ENCODE assay signal across 15 mouse cellular contexts in genomic region chr7:73586717-73587116, GRCm38 (mm10). TPM values are rescaled to one million over a fixed set of nuclear protein-coding genes. Genes with fewer than 3 reads are reported as not detected.
DNase-seq lines count a peak whose midpoint lies in the region; ATAC-seq and TF ChIP-seq lines count a peak whose summit lies in the region.
"Had no signal": no experiment of that assay in that cellular context is flagged by ENCODE, and none has a peak within 500 bp of the region (broad histone marks: within the 10 kb centered on the region; RNA-seq: fewer than 3 reads in every experiment).

No protein-coding gene starts in this region.

- no peaks in the 10 kb centered on the region for H3K9me3 ChIP-seq in embryonic facial prominence, embryonic 13.5 days
- H3K9me3 ChIP-seq in embryonic facial prominence, embryonic 10.5 days: no peaks in the 10 kb centered on the region
- H3K9me3 ChIP-seq: heart, embryonic 10.5 days; liver, embryonic 13.5 days; neural tube, embryonic 12.5 days had no signal

- no peak overlapping the region for H3K9ac ChIP-seq in embryonic facial prominence, embryonic 13.5 days
- H3K9ac ChIP-seq: hindbrain, embryonic 14.5 days; liver, embryonic 13.5 days; neural tube, embryonic 12.5 days had no signal

- H3K4me1 ChIP-seq in embryonic facial prominence, embryonic 13.5 days: peaks cover 52% of the 10 kb centered on the region
- H3K4me1 ChIP-seq in embryonic facial prominence, embryonic 10.5 days: peaks cover 43% of the 10 kb centered on the region
- H3K4me1 ChIP-seq in small intestine, adult 2 months (ENCODE audit: control insufficient read depth, insufficient read depth, insufficient read length, low read length): peaks cover 33% of the 10 kb centered on the region; the same call in 1 of the 2 replicates

- 0 out of 2 replicates have a peak overlapping the region, but pooled peaks have one; percentile 33 for H3K27ac ChIP-seq in embryonic facial prominence, embryonic 13.5 days
- H3K27ac ChIP-seq in embryonic facial prominence, embryonic 10.5 days (replicated peaks): no peak overlapping the region
- H3K27ac ChIP-seq in small intestine, adult 2 months (ENCODE audit: insufficient read depth, low read depth, low read length): peak overlapping the region; percentile 1; the same call in 1 of the 2 replicates
- H3K27ac ChIP-seq: hindbrain, embryonic 14.5 days; liver, embryonic 13.5 days; neural tube, embryonic 12.5 days had no signal

- TF ChIP-seq POLR2A in small intestine, adult 2 months (IDR thresholded peaks at IDR 0.05; ENCODE audit: low read depth, low read length): no peak

- DNase-seq in embryonic facial prominence, embryonic 10.5 days (ENCODE audit: low spot score): no peak
- DNase-seq in left cerebral cortex, adult 18-20 months (ENCODE audit: low spot score in 2 of 2): peak; percentile 48 to 53
- no peak for DNase-seq in left cerebral cortex, postnatal 10 days (ENCODE audit: extremely low spot score in 1 of 2, low spot score in 2 of 2)
- peak; percentile 41 for DNase-seq in induced T-regulatory cell, adult 2 months (ENCODE audit: low read depth)
- DNase-seq in cerebellum, postnatal 4 days (ENCODE audit: low spot score in 2 of 2): no peak
- no peak for DNase-seq in embryo, embryonic 10 days (ENCODE audit: low spot score)
- DNase-seq: adrenal gland, postnatal 25 days; liver, embryonic 13.5 days; retina, postnatal 1 day had no signal

- intact Hi-C loops in left cerebral cortex, postnatal 10 days (cut with DNase I): no loop called here

- H3K4me3 ChIP-seq in embryonic facial prominence, embryonic 13.5 days: no peak overlapping the region
- H3K4me3 ChIP-seq in embryonic facial prominence, embryonic 10.5 days: no peak overlapping the region
- no peak overlapping the region for H3K4me3 ChIP-seq in small intestine, adult 2 months (ENCODE audit: low read depth, low read length)
- H3K4me3 ChIP-seq: heart, embryonic 10.5 days; liver, embryonic 13.5 days; neural tube, embryonic 12.5 days had no signal

- WGBS in embryonic facial prominence, embryonic 13.5 days: 91% methylated on average over 6 of the region's 6 CpGs
- WGBS in embryonic facial prominence, embryonic 10.5 days: 94% methylated on average over 6 of the region's 6 CpGs
- 91% methylated on average over 6 of the region's 6 CpGs for WGBS in small intestine, adult 2 months

- no peak overlapping the region for H3K4me2 ChIP-seq in embryonic facial prominence, embryonic 13.5 days
- H3K4me2 ChIP-seq: hindbrain, embryonic 14.5 days; liver, embryonic 13.5 days; neural tube, embryonic 12.5 days had no signal

- H3K27me3 ChIP-seq in embryonic facial prominence, embryonic 13.5 days: peaks cover 10% of the 10 kb centered on the region; the same call in 1 of the 2 replicates
- H3K27me3 ChIP-seq in embryonic facial prominence, embryonic 10.5 days (replicated peaks; ENCODE audit: low read depth, poor library complexity, severe bottlenecking): 0 out of 2 replicates have a peak, but pooled peaks cover 2% of the 10 kb centered on the region
- no peaks in the 10 kb centered on the region for H3K27me3 ChIP-seq in small intestine, adult 2 months (ENCODE audit: control insufficient read depth, insufficient read depth, low read length)
- H3K27me3 ChIP-seq: liver, embryonic 13.5 days; neural tube, embryonic 12.5 days had no signal

- ATAC-seq in embryonic facial prominence, embryonic 13.5 days (ENCODE audit: insufficient number of reproducible peaks, insufficient read depth, low FRiP score, low TSS enrichment, low read depth): no peak
- ATAC-seq: midbrain, embryonic 16.5 days had no signal

- H3K36me3 ChIP-seq in embryonic facial prominence, embryonic 13.5 days: no peaks in the 10 kb centered on the region
- H3K36me3 ChIP-seq in embryonic facial prominence, embryonic 10.5 days (replicated peaks): no peaks in the 10 kb centered on the region
- H3K36me3 ChIP-seq in small intestine, adult 2 months (ENCODE audit: control insufficient read depth, insufficient read depth, low read length): no peaks in the 10 kb centered on the region
- H3K36me3 ChIP-seq: heart, embryonic 10.5 days; liver, embryonic 13.5 days; neural tube, embryonic 12.5 days had no signal

- TF ChIP-seq CTCF in small intestine, adult 2 months (IDR thresholded peaks at IDR 0.05; ENCODE audit: extremely low read depth, insufficient read length, insufficient replicate concordance, low read depth, low read length): no peak

RNA-seq across cellular contexts. Expression of gene Chd2, which starts 45.1 kb away (rescaled TPM):
- 62.3 and 65.6 TPM in 2 replicates for polyA plus RNA-seq in embryonic facial prominence, embryonic 13.5 days (2015; fragmentation: Nextera tagmentation; extraction: Ambion mirVana)
- polyA plus RNA-seq in embryonic facial prominence, embryonic 10.5 days (2016; fragmentation: Nextera tagmentation; extraction: Ambion mirVana): 49.2 and 54.8 TPM in 2 replicates
- total RNA-seq in left cerebral cortex, adult 18-20 months (2021): 10 to 100 TPM; 50.2 to 57.2 TPM
- 10 to 100 TPM; 42.9 to 52.4 TPM for total RNA-seq in left cerebral cortex, postnatal 10 days (2021)
- 12.3 and 28.0 TPM in 2 replicates for polyA plus RNA-seq in small intestine, adult 2 months (2012; rRNA removed)

Comparison
In these comparisons a context has a peak if more than half of its experiments do, and no peak if none do; other contexts are left out.
1. DNase-seq: peak in left cerebral cortex, adult 18-20 months (2 of 2) and induced T-regulatory cell, adult 2 months (single experiment); none in embryonic facial prominence, embryonic 10.5 days (single experiment), left cerebral cortex, postnatal 10 days (0 of 2), cerebellum, postnatal 4 days (0 of 2) and embryo, embryonic 10 days (single experiment).